Mouse (Mus musculus) erythroid progenitor cell, adult 5-6 weeks (primary cell): ENCODE data around the gene Gpc2. TPM values are rescaled to one million over a fixed set of nuclear protein-coding genes. Genes with fewer than 3 reads are reported as not detected.

Experiments
- ATAC-seq: replicated peaks from 2 replicates; pipeline ENCODE4 v1.8.0; 2016; ENCODE audit warnings: moderate number of reproducible peaks, mild to moderate bottlenecking, moderate TSS enrichment, inconsistent platforms; ENCODE audit not compliant: poor library complexity, low FRiP score, severe bottlenecking
- total RNA-seq, 2 experiments: library from RNA; stranded (forward) in 1 of 2; stranded (reverse) in 1 of 2; fragments of 150-400 nt in 1 of 2; fragments of 186-747, 209-891 nt in 1 of 2; gene quantifications; 2 replicates each; pipeline versions ENCODE4 v1.2.3 to v1.2.4; 2015 to 2017; ENCODE audit warnings: low replicate concordance in 2 of 2

Gpc2 gene
- total RNA-seq, 2 experiments from 2014 or later = not detected

- no peak for ATAC-seq
Measured at GRCm38 (mm10) chr5:138226491-138226890, 53.3 kb downstream of the Gpc2 start.

GRCm38 (mm10) chr5:138225700-138226099, 54.1 kb downstream of the Gpc2 start, which contains the start of gene Nxpe5:
Nxpe5 (plus strand) TSS chr5:138225898.
- no peak for ATAC-seq

Other genes starting within 250 kb of the Gpc2 start
- gene Smok3c, start 226.8 kb downstream of the Gpc2 start, total RNA-seq (2015; ENCODE audit: low replicate concordance) = not detected in 2 replicates
- not detected in 2 replicates for gene Smok3c, start 226.8 kb downstream of the Gpc2 start, total RNA-seq (2017; ENCODE audit: low replicate concordance)
- 12.6 and 20.5 TPM in 2 replicates for gene Zkscan1, start 194.9 kb downstream of the Gpc2 start, total RNA-seq (2015; ENCODE audit: low replicate concordance)
- 14.4 and 16.7 TPM in 2 replicates for gene Zkscan1, start 194.9 kb downstream of the Gpc2 start, total RNA-seq (2017; ENCODE audit: low replicate concordance)
- 14.7 and 16.6 TPM in 2 replicates for gene Zscan21, start 163.1 kb downstream of the Gpc2 start, total RNA-seq (2015; ENCODE audit: low replicate concordance)
- 5.7 and 12.6 TPM in 2 replicates for gene Zscan21, start 163.1 kb downstream of the Gpc2 start, total RNA-seq (2017; ENCODE audit: low replicate concordance)
- 3.4 and 8.6 TPM in 2 replicates for gene Zfp113, start 124.3 kb downstream of the Gpc2 start, total RNA-seq (2015; ENCODE audit: low replicate concordance)
- 2.0 and 4.1 TPM in 2 replicates for gene Zfp113, start 124.3 kb downstream of the Gpc2 start, total RNA-seq (2017; ENCODE audit: low replicate concordance)
- 34.2 and 54.1 TPM in 2 replicates for gene Cops6, start 118.9 kb downstream of the Gpc2 start, total RNA-seq (2015; ENCODE audit: low replicate concordance)
- gene Cops6, start 118.9 kb downstream of the Gpc2 start, total RNA-seq (2017; ENCODE audit: low replicate concordance) = 10.1 and 22.2 TPM in 2 replicates
- gene Ap4m1, start 108.0 kb downstream of the Gpc2 start, total RNA-seq (2015; ENCODE audit: low replicate concordance) = 9.6 and 16.2 TPM in 2 replicates
- gene Ap4m1, start 108.0 kb downstream of the Gpc2 start, total RNA-seq (2017; ENCODE audit: low replicate concordance) = 18.1 and 19.4 TPM in 2 replicates
- 218 and 223 TPM in 2 replicates for gene Mcm7, start 107.6 kb downstream of the Gpc2 start, total RNA-seq (2015; ENCODE audit: low replicate concordance)
- gene Mcm7, start 107.6 kb downstream of the Gpc2 start, total RNA-seq (2017; ENCODE audit: low replicate concordance) = 304 and 424 TPM in 2 replicates
- 40.4 and 42.3 TPM in 2 replicates for gene Taf6, start 92.6 kb downstream of the Gpc2 start, total RNA-seq (2015; ENCODE audit: low replicate concordance)
- 21.8 and 30.3 TPM in 2 replicates for gene Taf6, start 92.6 kb downstream of the Gpc2 start, total RNA-seq (2017; ENCODE audit: low replicate concordance)
- 13.0 and 23.8 TPM in 2 replicates for gene Cnpy4, start 92.5 kb downstream of the Gpc2 start, total RNA-seq (2015; ENCODE audit: low replicate concordance)
- gene Cnpy4, start 92.5 kb downstream of the Gpc2 start, total RNA-seq (2017; ENCODE audit: low replicate concordance) = 23.5 and 29.3 TPM in 2 replicates
- 0.72 TPM in 1 of 2 replicates, not detected in the other for gene Mblac1, start 85.7 kb downstream of the Gpc2 start, total RNA-seq (2015; ENCODE audit: low replicate concordance)
- gene Mblac1, start 85.7 kb downstream of the Gpc2 start, total RNA-seq (2017; ENCODE audit: low replicate concordance) = 0.53 and 1.4 TPM in 2 replicates
- 0.84 and 1.1 TPM in 2 replicates for gene Nxpe5, start 54.1 kb downstream of the Gpc2 start, total RNA-seq (2015; ENCODE audit: low replicate concordance)
- gene Nxpe5, start 54.1 kb downstream of the Gpc2 start, total RNA-seq (2017; ENCODE audit: low replicate concordance) = 0.39 TPM in 1 of 2 replicates, not detected in the other
- gene Lamtor4, start 24.5 kb downstream of the Gpc2 start, total RNA-seq (2015; ENCODE audit: low replicate concordance) = 22.3 and 26.4 TPM in 2 replicates
- 4.6 and 5.4 TPM in 2 replicates for gene Lamtor4, start 24.5 kb downstream of the Gpc2 start, total RNA-seq (2017; ENCODE audit: low replicate concordance)
- gene BC037034, start 16.0 kb downstream of the Gpc2 start, total RNA-seq (2015; ENCODE audit: low replicate concordance) = 15.5 and 16.8 TPM in 2 replicates
- 7.6 and 8.9 TPM in 2 replicates for gene BC037034, start 16.0 kb downstream of the Gpc2 start, total RNA-seq (2017; ENCODE audit: low replicate concordance)
- gene Gal3st4, start 7.2 kb downstream of the Gpc2 start, total RNA-seq (2015; ENCODE audit: low replicate concordance) = not detected in 2 replicates
- not detected in 2 replicates for gene Gal3st4, start 7.2 kb downstream of the Gpc2 start, total RNA-seq (2017; ENCODE audit: low replicate concordance)
- gene Gm43720, start within 50 bp of the Gpc2 start, total RNA-seq (2015; ENCODE audit: low replicate concordance) = not detected in 2 replicates
- gene Gm43720, start within 50 bp of the Gpc2 start, total RNA-seq (2017; ENCODE audit: low replicate concordance) = not detected in 2 replicates
- 52.4 and 92.6 TPM in 2 replicates for gene Stag3, start 235 bp upstream of the Gpc2 start, total RNA-seq (2015; ENCODE audit: low replicate concordance)
- gene Stag3, start 235 bp upstream of the Gpc2 start, total RNA-seq (2017; ENCODE audit: low replicate concordance) = 51.5 and 56.2 TPM in 2 replicates
- gene Pvrig, start 62.0 kb upstream of the Gpc2 start, total RNA-seq (2015; ENCODE audit: low replicate concordance) = not detected in 2 replicates
- gene Pvrig, start 62.0 kb upstream of the Gpc2 start, total RNA-seq (2017; ENCODE audit: low replicate concordance) = not detected in 2 replicates
- 1.7 TPM in 1 of 2 replicates, not detected in the other for gene Zfp157, start 161.5 kb upstream of the Gpc2 start, total RNA-seq (2015; ENCODE audit: low replicate concordance)
- 1.7 and 3.3 TPM in 2 replicates for gene Zfp157, start 161.5 kb upstream of the Gpc2 start, total RNA-seq (2017; ENCODE audit: low replicate concordance)